Mouse (Mus musculus) CD4-positive, CD25-positive, alpha-beta regulatory T cell, adult 2 months (primary cell): ENCODE results near the gene Zbtb42.

ENCODE experiments used
- DNase-seq: peaks from one replicate; pipeline ENCODE4 v3.0.0-alpha.2; 2012; ENCODE audit warnings: low read depth, low spot score

Zbtb42 gene

GRCm38 (mm10) chr12:112683351-112683750, 4.7 kb downstream of the Zbtb42 start:
- DNase-seq = no peak

DNA sequence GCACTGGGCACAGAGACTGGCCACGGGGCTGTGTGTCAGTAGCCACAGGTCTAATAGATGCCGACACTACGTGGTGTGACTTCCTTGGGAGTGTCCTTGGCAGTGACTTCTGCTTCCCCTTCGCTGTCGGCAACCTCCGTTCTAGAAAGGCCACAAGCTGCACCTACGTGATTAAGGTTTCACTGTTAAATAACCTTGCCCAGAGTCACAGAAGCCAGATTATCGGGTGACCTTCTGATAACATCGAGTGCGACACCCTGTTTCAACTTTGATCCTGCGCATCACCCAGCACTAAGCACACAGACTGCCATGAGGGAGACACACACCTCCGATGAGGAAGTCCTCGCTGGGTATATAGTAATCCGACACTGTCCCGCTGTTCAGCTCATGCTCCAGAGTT, 9.8 kb downstream of the Zbtb42 start:
- DNase-seq = peak; percentile 28

DNA sequence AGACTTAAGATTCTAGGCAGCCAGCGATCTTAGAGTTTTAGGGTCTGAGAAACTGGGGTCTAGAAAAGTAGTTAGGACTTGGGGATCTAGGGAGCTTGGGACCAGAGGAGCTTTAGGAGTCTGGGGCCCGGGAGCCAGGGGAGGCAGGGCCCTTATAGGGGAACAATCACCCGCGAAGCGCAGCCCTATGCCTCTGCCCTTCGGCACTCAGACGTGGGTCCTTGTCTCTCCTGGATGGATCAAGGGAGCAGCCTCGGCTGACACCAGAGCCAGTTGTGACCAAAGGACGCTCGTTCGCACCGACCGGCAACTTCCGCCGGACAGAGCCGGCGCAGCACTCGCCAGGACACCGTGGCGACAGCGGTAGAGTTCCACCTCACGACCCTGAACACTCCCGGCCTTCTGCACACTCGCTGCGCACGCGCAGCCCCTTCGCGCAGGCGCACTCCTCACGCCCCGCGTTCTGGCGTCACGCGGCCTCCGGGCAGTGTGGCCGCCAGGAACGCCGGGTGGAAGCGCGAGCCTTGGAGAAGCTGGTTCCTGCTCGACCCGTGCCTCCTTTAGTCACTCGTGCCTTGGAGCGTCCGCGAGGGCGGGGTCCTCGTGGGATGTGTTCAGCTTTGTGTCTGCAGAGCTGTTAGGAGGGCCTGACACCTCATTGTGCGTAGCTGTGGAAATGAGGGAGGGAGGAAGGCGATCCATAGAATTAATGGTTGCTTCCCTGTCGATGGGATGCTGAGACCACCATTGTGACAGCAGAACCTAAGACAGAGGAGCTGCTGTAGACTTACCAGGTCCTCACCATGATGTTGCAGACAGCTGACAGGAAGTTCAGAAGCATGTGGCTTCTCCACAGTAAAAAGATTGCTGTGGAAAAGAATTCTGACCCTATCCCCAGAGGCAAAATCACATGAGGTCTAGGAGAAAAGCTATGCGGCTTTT, 14.8 kb downstream of the Zbtb42 start:
- peak; percentile 95 for DNase-seq

GRCm38 (mm10) chr12:112694127-112694475, 15.5 kb downstream of the Zbtb42 start:
- DNase-seq = peak; percentile 22

- DNase-seq = no peak
These were observed 18.3 kb downstream of the Zbtb42 start for GRCm38 (mm10) chr12:112696806-112697425.

DNA sequence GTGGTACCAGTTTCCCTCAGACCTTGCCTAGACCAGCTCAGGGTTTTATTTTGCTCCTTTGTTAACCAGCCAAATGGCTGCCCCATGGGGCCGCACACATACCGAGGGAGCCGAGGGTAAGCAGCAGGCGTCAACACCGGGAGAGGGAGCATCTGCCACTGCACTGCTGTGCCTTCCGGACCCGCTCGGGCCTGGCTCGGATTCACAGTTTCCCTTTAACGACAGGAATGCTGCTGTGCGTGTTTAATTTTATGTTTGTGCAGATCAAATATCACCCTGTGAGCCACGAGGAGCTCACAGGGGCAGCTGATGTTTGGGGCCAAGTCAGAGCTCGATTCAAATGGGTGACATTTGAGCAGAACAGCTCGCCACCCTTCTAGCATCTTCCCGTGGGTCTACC, 21.9 kb downstream of the Zbtb42 start:
- DNase-seq = no peak

DNA sequence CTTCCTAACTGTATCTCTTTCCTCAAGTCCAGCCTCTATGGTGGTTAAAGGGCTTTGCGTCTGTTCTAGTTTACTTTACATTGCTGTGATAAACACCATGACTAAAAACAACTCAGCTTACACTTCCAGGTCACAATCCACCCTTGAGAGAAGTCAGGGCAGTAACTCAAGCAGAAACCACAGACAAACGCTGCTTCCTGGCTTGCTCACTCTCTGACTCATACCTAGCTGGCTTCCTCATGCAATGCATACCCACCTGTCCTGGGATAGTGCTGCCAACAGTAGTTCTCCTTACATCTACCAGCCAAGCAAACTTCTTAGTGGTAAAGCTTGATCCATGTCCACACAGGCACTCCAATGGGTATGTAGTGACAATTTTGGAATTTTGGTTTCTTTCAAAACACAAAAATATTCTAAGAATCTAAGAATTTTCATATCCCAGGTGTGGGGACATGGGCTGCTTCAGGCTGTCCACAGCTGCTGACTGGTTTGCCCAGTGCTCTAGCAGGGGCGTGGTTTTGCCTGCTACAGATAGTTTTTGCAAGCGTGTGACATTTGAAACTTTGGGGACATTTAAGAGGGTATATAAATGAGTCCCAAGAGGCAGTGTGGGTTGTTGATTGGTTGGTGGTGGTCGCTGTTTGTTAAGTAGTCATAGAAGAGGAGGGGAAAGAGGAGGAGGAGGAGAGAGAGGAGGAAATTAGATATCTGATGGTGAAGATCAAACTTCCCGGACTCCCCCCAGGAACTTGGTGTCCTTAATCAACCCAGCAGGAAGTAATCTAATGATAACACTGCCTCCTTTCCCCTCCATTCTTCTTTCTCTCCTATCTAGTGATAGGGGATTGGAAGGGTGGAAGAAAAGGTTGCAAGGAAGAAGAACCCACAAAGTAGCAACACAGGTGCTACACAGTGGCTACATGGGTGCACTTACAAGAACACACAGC, 24.0 kb downstream of the Zbtb42 start:
- peak; percentile 28 for DNase-seq

DNA sequence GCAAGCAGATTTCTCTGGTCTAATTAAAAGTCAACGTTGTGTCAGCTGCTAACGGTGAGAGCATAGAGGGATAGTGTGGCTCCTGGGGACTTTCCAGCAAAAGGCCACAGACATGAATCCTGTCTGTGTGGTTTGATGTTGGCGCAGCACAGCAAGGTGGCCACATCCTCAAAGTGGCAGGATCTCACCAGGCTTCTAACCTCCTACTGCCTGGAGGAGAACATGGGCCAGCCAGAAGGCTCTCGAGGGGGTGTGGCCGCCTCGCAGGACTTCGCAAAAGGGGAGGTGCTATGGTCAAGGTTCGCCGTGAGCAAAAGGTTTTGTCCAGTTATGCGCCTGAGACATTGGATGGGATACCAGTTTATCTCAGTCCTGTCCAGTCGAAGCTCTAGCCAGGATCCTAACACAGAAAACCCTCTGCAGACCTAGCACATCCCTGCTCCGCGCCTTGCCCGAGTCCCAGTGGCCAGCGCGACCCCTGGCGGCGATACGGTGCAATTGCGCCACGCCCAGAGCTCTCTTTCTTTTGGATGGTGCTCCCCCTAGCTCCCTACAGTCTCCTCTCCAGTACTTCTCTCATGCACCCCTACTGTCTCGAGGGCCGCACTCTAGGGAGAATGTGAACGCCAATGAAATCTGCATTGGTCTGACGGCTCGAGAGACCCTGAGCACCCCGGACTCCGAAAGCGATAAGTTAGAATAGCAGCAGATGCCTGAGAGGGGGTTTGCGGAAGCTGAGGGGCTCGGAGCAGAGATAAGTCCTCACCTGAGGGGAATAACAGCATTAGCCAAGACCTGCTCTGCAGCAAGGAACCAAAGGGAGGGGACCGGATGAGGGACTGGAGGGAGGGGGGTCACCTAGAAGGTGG, 28.3 kb downstream of the Zbtb42 start:
- DNase-seq = peak; percentile 90

- no peak for DNase-seq
These were observed 28.9 kb downstream of the Zbtb42 start for GRCm38 (mm10) chr12:112707573-112707869.

DNA sequence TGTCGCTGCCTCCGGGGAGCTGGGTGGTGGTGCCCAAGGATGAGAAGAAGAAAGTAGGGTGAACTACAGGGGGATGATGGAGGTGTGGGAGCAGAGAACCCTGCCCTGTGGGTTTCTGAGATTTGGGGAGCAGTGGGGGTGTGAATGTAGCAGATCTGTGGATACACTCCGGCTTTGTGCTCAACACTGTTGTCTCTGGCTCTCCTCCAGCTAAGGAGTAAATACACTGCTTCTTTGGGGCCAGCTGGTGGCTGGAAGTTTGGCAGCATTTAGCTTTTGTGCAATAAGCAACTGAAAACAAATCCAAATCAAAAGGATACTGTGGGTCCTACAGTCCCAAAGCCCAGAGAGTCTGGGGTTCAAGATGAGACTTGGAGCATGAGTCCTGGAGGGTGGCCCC, 35.4 kb downstream of the Zbtb42 start:
- DNase-seq = no peak

DNA sequence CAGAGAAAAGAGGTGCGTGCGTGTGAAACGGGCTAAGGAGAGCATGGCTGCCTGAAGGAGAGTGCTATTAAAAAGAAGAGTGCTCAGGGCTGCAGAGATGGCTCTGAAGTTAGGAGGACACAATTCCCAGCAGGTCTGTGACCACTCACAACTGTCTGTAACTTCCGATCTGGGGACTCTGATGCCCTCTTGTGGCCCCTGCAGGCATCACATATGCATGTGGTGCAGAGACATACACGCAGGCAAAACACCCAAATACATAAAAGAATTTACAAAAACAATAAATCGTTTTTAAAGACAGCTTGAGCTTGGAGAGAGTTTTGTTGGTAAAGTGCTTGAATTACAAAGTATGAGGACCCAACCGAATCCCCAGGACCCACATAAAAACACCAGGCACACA, 38.5 kb downstream of the Zbtb42 start:
- peak; percentile 71 for DNase-seq

DNA sequence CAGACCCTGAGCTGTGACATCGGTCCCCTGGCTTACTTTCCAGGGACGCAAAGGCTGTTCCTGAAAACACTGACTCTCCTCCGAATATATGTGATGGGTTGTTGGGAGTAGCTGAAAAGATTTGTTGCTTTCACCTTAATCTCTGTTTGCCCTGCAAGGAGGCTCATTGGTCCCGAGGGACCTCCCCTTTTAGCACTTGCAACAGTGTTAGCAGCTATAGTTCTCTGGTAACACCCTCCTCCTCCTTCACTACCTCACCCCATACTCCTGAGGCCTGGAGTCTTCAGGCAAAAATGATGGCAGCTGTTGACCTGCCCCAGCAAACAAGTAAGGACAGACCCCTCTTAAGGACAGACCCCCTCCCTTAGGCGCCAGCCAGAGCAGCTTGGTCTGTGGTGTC, 40.4 kb downstream of the Zbtb42 start:
- DNase-seq = no peak

DNA sequence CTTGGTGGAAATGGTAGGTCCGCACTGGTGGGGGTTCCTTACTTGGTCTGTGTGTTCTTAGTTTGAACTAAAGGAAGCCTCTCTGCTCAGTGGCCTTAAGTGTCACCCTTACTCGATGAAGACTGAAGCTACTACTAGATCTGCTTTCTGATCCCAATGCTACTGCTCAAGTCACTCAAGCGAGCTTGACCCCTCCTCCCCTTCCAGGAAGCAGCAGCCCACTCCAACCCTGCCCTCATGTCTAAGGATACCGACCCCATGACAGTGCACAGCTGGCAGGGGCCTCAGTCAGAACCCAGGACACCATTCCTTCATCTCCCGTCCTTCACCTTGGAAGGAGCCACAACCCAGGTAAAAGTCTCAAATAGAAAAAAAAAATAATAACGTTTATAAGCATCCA, 41.6 kb downstream of the Zbtb42 start, which contains the start of gene Cep170b:
Gene Cep170b (plus strand): TSS at position 240 of the 400 bp plus-strand sequence.
- DNase-seq = no peak

GRCm38 (mm10) chr12:112720890-112721423, 42.3 kb downstream of the Zbtb42 start:
- no peak for DNase-seq

DNA sequence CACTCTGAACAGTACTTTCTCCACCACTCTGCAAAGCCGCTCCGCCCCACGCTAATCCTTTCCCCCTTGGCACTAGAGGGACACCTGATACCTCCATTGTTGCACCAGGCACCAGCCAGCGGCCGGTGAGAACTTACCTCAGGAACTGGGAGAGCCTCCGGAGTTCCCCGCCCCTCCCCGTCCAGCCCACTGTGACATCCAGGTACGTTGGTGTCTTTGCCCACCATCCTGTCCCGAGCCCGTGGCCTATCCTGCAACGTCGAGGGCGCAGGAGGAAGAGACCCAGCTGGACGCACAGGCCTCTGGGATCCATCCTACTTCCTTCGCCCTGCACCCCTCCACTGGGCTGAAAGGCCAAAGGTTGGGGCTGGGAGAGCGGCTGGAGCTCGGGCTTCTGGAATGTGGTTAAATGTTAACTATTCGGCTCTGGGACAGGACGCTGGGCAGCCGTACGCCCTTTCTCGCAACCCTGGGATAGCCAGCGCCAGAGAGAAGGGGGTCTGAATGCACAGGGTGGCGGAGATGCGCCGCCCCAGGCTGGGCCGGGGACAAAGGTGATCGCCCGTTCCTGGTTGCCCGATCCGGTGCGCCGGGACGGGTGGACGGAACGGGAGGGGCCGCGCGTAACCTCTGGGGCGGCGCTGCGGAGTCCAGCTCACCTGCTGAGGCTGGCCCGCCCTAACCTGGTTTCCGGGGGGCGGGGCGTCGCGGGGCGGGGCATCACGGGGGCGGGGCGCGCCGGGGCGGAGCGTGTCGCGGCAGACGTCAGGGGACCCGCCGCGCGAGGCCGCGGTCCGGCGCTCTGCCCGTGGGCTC, 43.0 kb downstream of the Zbtb42 start:
- DNase-seq = peak; percentile 80

DNA sequence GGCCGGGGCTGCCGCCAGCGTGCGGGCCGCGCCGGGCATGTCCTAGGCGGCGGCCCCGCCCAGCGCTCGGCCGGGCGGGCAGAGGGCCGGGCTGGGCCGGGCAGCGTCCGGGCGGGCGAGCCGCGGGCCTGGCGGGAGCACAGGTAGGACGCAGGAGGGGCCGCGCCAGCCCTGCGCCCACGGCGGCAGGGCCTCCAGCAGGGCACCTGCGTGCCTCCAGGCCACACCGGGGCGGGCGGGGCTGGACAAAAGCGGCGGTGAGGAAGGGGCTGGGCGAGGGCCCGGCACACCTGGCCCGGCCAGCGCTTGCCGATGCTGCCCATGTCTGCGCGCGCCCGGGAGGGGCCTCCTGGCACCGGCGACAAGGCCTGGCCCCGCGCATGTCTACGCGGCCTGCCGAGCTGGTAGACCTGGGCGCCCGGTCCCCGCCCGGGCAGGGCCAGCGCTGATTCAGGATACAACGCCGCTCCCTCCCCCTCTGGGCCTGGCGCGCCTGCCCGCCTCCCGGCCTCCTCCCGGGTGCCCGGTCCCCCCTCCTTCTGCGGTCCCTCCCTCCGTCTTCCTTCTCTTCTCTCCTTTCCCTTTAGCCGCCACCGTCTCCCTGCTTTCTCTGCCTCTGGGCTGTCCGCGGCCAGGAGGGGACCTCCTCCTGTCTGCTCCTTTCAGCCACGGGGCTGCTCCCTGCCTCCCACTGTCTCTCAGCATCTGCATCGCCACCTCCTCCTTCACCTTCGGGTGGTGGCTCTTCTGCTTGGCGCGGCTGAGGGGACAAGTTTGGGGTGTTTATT, 43.8 kb downstream of the Zbtb42 start:
- DNase-seq = peak; percentile 56

DNA sequence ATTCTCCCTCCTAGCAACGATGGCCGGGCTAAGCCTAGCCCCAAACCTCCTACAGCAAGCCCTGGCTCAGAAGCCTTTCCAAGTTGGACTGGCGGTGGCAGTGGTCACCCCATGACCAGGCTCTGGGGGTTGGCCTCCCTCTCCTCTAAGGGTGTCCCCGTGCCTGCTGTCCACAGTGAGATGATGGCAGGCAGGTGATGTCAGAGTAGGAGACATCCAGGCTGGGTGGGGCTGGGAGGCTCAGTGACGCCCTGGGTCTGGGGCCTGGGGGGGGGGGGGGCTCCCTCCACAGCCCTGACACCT, 44.4 kb downstream of the Zbtb42 start:
- no peak for DNase-seq

- DNase-seq = no peak
These were observed 44.8 kb downstream of the Zbtb42 start for GRCm38 (mm10) chr12:112723445-112723844.

DNA sequence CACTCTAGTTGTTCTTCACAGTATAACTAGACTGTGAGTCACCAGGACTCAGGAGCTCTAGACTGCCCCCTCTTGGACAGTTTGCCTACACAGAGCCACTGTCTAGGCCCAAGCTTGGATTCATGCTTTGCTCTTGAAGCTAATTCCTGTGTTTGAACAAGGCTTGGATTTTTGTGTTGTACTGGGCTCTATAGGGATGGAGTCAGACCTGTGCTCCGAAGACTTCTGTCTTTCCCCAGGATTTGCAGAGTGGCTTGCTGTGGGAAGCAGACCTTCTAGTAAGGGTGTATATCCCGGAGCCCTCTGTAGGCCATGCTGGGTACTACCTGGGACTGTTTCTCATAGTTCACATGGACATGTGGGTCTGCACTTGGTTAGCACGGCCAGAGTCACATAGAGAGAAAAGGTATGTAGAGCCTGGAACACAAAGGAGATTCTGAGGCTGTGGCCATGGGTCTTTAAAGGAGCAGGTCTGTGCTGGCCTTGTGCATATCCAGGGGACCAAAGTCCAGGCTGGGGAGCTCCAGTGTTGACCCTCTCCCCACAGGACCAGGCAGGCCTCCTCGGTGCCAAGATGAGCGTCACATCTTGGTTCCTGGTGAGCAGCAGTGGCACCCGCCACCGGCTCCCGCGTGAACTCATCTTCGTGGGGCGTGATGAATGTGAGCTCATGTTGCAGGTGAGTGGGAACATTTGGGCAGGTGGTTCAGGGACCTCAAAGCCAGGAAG, 45.6 kb downstream of the Zbtb42 start:
- peak; percentile 84 for DNase-seq
